Mouse (Mus musculus) hindbrain, embryonic 11.5 days (tissue): Measurements from ENCODE around the gene Klhl22. TPM values are rescaled to one million over a fixed set of nuclear protein-coding genes. Genes with fewer than 3 reads are reported as not detected.

Experiments used
- ATAC-seq: fragments of 200-750 bp; cut with Nextera tagmentation; 2 replicates; pipeline ENCODE4 v1.8.0; 2017; ENCODE audit warnings: mild to moderate bottlenecking, moderate TSS enrichment, moderate library complexity; ENCODE audit not compliant: low FRiP score
- DNase-seq: peaks from one replicate; pipeline ENCODE4 v3.0.0-alpha.2; 2015; ENCODE audit warnings: low spot score
- H3K27ac ChIP-seq: fragments of 300-500 bp; sonication (generic); 2 replicates; pipeline ENCODE4 v1.5.1; 2014; ENCODE audit warnings: mild to moderate bottlenecking, low read depth, low read length
- H3K27me3 ChIP-seq: fragments of 300-500 bp; sonication (generic); 2 replicates; pipeline ENCODE4 v1.6.1; 2014; ENCODE audit warnings: mild to moderate bottlenecking, low read length, moderate library complexity, mixed read lengths; ENCODE audit not compliant: control insufficient read depth, insufficient read depth
- H3K36me3 ChIP-seq: fragments of 300-500 bp; sonication (generic); 2 replicates; pipeline ENCODE4 v1.6.1; 2014; ENCODE audit warnings: mild to moderate bottlenecking, low read length, moderate library complexity, mixed read lengths; ENCODE audit not compliant: control insufficient read depth, insufficient read depth
- H3K4me1 ChIP-seq: fragments of 300-500 bp; sonication (generic); replicated peaks from 2 replicates; pipeline ENCODE4 v1.6.1; 2014; ENCODE audit warnings: low read length, mixed read lengths; ENCODE audit not compliant: control insufficient read depth, insufficient read depth
- H3K4me2 ChIP-seq: fragments of 300-500 bp; sonication (generic); replicated peaks from 2 replicates; pipeline ENCODE4 v1.6.1; 2014; ENCODE audit warnings: mild to moderate bottlenecking, low read depth, low read length
- H3K4me3 ChIP-seq: fragments of 300-500 bp; sonication (generic); 2 replicates; pipeline ENCODE4 v1.5.1; 2014; ENCODE audit warnings: low read depth, low read length
- H3K9ac ChIP-seq: fragments of 300-500 bp; sonication (generic); 2 replicates; pipeline ENCODE4 v1.6.1; 2014; ENCODE audit warnings: low read depth, low read length
- H3K9me3 ChIP-seq: fragments of 300-500 bp; sonication (generic); 2 replicates; pipeline ENCODE4 v1.6.1; 2016; ENCODE audit warnings: low read length; ENCODE audit not compliant: control insufficient read depth
- WGBS: fragments of 180-500 bp; shearing (Covaris S2); extraction: QIAGEN DNeasy Blood & Tissue Kit; methylation state at CpG from one replicate; pipeline ENCODE4 v1.1.7; 2014; 5-methylcytosine and 5-hydroxymethylcytosine counted together
- polyA plus RNA-seq: library from polyadenylated mRNA; unstranded; fragments of >200 nt; fragmentation: Nextera tagmentation; extraction: Ambion mirVana; gene quantifications from 2 replicates; pipeline ENCODE4 v1.2.1, GENCODE M21; 2014

Klhl22 gene
- polyA plus RNA-seq, 1 experiment from 2014 or later: 45.0 TPM

DNA sequence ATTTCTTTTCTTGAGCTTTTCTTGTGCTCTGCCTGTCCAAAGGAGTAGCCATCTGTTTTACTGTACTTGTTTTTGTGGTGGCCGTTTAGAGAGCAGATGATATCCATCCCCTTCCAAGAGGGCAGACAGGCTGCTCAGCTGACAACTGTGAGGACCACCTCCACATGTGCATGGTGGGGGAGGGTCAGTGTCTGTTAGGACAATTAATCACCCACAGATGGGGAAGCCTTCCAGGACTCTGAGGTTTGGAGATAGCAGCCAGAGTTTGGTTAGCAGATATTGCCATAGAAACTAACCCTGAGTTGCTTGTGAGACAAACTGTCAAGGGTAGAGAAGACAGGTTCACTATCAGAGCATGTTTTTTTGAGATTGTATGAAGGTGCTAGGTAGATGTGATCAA, 1.7 kb downstream of the Klhl22 start:
- H3K36me3 ChIP-seq: no peaks in the 10 kb centered on the region
- no peaks in the 10 kb centered on the region for H3K9me3 ChIP-seq
- H3K27ac ChIP-seq: no peak overlapping the region
- ATAC-seq (no peak), DNase-seq (peak; percentile 25)
- no peak overlapping the region for H3K4me3 ChIP-seq
- no peak overlapping the region for H3K9ac ChIP-seq
- WGBS: 56% methylated on average over 1 of the region's 1 CpGs
- H3K4me1 ChIP-seq: peaks cover 2% of the 10 kb centered on the region; the same call in 1 of the 2 replicates
- H3K4me2 ChIP-seq: no peak overlapping the region
- no peaks in the 10 kb centered on the region for H3K27me3 ChIP-seq

DNA sequence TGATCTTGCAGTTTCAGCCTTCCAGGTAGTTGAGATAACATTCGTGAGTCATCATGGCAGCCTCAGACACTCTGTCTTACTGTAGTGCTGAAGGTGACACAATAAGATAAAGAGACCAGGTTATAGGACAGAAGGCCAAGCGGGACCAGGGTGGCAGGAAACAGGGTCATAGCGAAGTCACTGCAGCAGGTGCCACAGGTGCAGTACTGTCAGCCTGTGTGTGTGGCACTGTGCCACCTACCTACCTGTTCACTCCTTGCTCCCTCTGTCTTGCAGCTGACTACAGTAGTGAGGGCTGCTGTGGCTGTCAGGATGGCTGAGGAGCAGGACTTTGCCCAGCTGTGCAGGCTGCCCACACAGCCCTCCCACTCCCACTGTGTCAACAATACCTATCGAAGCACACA, 4.7 kb downstream of the Klhl22 start:
- Histone ChIP-seq H3K4me1 (peaks cover 2% of the 10 kb centered on the region; the same call in 1 of the 2 replicates), H3K4me3 (no peak overlapping the region), H3K27ac (no peak overlapping the region), H3K4me2 (no peak overlapping the region), H3K9ac (no peak overlapping the region), H3K27me3 (no peaks in the 10 kb centered on the region), H3K36me3 (no peaks in the 10 kb centered on the region), H3K9me3 (no peaks in the 10 kb centered on the region)
- WGBS: 94% methylated on average over 4 of the region's 4 CpGs
- ATAC-seq (no peak), DNase-seq (no peak)

DNA sequence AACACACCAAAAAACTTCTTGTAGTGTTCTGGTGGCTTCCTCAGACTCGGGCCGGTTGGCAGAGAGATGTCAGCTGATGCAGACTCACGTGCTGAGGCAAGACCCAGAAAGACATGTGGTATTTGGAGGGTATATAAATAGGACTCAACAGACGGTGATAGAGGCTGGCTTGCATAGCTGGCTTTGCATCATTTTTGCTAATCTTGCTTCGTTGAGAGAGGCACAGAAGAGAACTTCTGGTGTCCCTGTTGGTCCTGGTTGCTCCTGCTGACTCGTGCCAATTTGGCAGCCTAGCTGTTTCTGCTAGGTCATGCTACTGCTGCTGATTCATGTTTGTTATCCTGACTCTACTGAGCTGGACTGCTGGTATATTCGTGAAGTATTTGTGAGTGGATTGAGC, 9.4 kb downstream of the Klhl22 start:
- ATAC-seq (no peak), DNase-seq (no peak)
- no peaks in the 10 kb centered on the region for H3K9me3 ChIP-seq
- no peaks in the 10 kb centered on the region for H3K36me3 ChIP-seq
- no peaks in the 10 kb centered on the region for H3K27me3 ChIP-seq
- H3K4me3 ChIP-seq: no peak overlapping the region
- no peak overlapping the region for H3K4me2 ChIP-seq
- no peak overlapping the region for H3K9ac ChIP-seq
- H3K4me1 ChIP-seq: no peaks in the 10 kb centered on the region
- 88% methylated on average over 7 of the region's 7 CpGs for WGBS
- H3K27ac ChIP-seq: no peak overlapping the region

DNA sequence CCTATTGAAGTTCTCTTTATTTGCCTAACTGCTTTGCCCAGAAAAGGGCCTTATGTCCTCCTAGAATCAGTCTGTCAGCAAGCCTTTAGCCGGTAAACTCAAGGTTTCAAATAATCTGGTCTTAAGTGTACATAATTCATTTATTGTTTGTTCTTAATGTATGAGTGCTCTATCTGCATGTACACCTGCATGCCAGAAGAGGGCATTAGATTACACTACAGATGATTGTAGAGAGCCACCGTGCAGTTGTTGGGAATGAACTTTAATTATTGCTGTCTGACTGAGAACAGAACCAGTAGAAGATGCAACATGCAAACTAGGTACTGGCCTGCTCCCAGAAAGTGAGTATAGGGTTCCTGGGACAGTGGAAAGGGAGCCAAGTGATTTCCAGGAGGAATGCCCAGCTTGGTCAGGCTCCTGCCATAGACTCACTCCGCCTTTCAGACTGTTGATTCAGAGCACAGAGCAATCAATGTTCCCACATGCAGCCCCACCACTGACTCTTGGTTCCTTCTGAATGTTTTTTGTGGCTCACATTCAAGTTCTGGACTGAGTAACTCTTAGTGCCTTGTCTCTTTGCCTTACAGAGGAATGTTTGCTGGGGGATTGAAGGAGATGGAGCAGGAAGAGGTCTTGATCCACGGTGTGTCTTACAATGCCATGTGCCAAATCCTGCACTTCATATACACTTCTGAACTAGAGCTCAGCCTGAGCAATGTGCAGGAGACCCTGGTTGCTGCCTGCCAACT, 11.9 kb downstream of the Klhl22 start:
- Histone ChIP-seq H3K9me3 (no peaks in the 10 kb centered on the region), H3K27ac (no peak overlapping the region), H3K36me3 (no peaks in the 10 kb centered on the region), H3K4me3 (no peak overlapping the region), H3K4me2 (no peak overlapping the region), H3K27me3 (no peaks in the 10 kb centered on the region), H3K9ac (no peak overlapping the region), H3K4me1 (no peaks in the 10 kb centered on the region)
- DNase-seq: no peak
- WGBS: 86% methylated on average over 4 of the region's 4 CpGs
- no peak for ATAC-seq

DNA sequence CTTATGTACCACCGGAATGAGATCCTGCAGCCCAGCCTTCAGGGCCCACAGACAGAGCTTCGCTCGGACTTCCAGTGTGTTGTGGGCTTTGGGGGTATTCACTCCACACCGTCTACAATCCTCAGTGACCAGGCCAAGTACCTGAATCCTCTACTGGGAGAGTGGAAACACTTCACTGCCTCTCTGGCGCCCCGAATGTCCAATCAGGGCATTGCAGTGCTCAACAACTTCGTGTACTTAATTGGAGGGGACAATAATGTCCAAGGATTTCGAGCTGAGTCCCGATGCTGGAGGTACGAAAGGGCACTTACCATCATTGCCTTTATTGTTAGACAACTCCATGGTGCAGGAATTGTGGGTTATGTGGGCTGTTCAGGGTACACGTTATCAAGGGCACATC, 17.4 kb downstream of the Klhl22 start:
- H3K27ac ChIP-seq: no peak overlapping the region
- no peak overlapping the region for H3K9ac ChIP-seq
- H3K4me3 ChIP-seq: no peak overlapping the region
- 72% methylated on average over 11 of the region's 11 CpGs for WGBS
- H3K9me3 ChIP-seq: no peaks in the 10 kb centered on the region
- no peak overlapping the region for H3K4me2 ChIP-seq
- no peaks in the 10 kb centered on the region for H3K36me3 ChIP-seq
- no peaks in the 10 kb centered on the region for H3K27me3 ChIP-seq
- DNase-seq (peak; percentile 56), ATAC-seq (no peak)
- H3K4me1 ChIP-seq: no peaks in the 10 kb centered on the region

DNA sequence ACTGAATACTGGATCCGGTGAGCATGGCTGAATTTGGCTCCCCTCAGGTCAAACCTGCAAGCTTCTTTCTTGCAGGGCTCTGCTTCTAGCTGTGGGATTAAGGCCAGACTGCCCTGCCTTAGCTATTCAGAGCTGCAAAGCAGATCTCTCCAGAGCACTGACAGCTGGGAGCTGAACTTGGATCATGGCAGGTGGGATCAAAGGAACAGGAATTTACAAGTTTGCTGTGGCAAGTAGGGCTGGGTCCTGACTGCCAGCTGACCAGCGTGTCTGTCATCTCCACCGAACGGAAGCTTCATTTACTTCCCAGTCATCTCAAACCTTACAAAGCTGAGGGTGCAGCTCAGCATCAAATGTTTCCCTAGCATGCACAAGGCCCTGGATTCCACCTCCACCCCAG, 18.8 kb downstream of the Klhl22 start:
- 78% methylated on average over 4 of the region's 4 CpGs for WGBS
- no peak overlapping the region for H3K9ac ChIP-seq
- H3K27me3 ChIP-seq: no peaks in the 10 kb centered on the region
- DNase-seq: no peak
- H3K27ac ChIP-seq: no peak overlapping the region
- no peaks in the 10 kb centered on the region for H3K4me1 ChIP-seq
- no peaks in the 10 kb centered on the region for H3K9me3 ChIP-seq
- H3K4me3 ChIP-seq: no peak overlapping the region
- no peak overlapping the region for H3K4me2 ChIP-seq
- no peaks in the 10 kb centered on the region for H3K36me3 ChIP-seq
- no peak for ATAC-seq

DNA sequence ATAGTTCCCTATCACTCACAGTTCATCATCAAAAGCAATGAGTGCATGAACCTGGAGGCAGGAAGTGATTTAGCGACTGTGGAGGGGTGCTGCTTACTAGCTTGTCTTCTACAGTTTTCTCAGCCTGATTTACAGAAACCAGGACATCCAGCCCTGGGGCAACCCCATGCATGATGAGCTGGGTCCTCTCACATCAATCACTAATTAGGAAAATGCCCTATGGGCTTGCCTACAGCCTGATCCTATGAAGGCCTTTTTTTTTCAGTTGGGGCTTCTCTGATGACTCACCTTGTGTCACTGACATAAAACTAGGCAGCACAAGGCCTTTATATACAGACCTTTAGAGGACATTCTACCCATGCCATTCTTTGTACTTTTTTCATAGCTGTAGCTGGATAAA, 20.3 kb downstream of the Klhl22 start:
- ATAC-seq: no peak
- Histone ChIP-seq H3K4me2 (no peak overlapping the region), H3K27me3 (no peaks in the 10 kb centered on the region), H3K27ac (no peak overlapping the region), H3K4me3 (no peak overlapping the region), H3K36me3 (no peaks in the 10 kb centered on the region), H3K9ac (no peak overlapping the region), H3K4me1 (no peaks in the 10 kb centered on the region), H3K9me3 (no peaks in the 10 kb centered on the region)
- 85% methylated on average over 1 of the region's 1 CpGs for WGBS
- no peak for DNase-seq

DNA sequence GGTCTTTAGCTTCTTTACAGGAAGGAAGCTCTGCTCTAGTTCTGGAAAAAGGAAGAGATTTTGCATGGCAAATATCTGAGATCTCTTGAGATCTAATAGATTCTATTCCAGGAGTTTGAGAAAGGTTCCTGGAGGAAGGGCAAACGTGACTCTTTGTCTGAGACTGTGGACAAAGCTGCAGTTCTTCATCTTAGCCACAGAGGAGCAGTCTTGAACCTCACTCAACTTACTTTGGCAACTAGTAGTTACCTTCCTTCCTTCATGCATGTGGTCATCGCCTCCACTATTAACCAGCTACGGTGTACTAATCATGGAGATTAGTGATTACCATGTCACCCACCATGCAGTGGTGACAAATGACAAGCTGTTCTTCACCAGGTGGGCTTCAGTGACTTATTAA, 25.9 kb downstream of the Klhl22 start:
- H3K4me2 ChIP-seq: no peak overlapping the region
- no peaks in the 10 kb centered on the region for H3K27me3 ChIP-seq
- no peaks in the 10 kb centered on the region for H3K4me1 ChIP-seq
- peaks cover 7% of the 10 kb centered on the region; the same call in 1 of the 2 replicates for H3K36me3 ChIP-seq
- H3K4me3 ChIP-seq: no peak overlapping the region
- 61% methylated on average over 3 of the region's 3 CpGs for WGBS
- ATAC-seq (no peak), DNase-seq (no peak)
- H3K9ac ChIP-seq: no peak overlapping the region
- no peaks in the 10 kb centered on the region for H3K9me3 ChIP-seq
- no peak overlapping the region for H3K27ac ChIP-seq

DNA sequence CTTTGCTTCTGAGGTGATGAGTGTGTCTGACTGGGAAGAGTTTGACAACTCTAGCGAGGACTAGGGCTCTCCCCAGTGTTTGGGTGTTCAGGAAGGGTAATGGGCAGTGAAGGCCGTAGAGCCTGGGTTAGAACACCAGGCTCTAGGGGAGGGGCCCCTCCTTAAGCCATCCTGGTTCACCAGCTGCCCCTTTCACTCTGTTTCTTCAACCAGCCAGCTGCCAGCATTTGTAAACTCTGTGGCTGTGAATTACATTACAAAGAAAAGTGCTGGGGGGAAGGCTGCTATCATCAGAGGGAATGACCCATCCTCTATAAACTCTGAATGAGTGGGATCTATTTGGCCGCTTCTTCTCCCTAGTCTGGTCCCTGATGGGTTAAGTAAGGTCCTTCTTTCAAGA, 33.3 kb downstream of the Klhl22 start:
- peaks cover 4% of the 10 kb centered on the region; the same call in 1 of the 2 replicates for H3K4me1 ChIP-seq
- peaks cover 25% of the 10 kb centered on the region for H3K27me3 ChIP-seq
- H3K36me3 ChIP-seq: peaks cover 5% of the 10 kb centered on the region; the same call in 1 of the 2 replicates
- WGBS: 61% methylated on average over 3 of the region's 3 CpGs
- no peak overlapping the region for H3K4me3 ChIP-seq
- DNase-seq (no peak), ATAC-seq (no peak)
- no peak overlapping the region for H3K27ac ChIP-seq
- no peaks in the 10 kb centered on the region for H3K9me3 ChIP-seq
- H3K9ac ChIP-seq: no peak overlapping the region
- no peak overlapping the region for H3K4me2 ChIP-seq
